Mouse (Mus musculus): ENCODE results near the gene Themis2.

The Themis2 gene

DNA sequence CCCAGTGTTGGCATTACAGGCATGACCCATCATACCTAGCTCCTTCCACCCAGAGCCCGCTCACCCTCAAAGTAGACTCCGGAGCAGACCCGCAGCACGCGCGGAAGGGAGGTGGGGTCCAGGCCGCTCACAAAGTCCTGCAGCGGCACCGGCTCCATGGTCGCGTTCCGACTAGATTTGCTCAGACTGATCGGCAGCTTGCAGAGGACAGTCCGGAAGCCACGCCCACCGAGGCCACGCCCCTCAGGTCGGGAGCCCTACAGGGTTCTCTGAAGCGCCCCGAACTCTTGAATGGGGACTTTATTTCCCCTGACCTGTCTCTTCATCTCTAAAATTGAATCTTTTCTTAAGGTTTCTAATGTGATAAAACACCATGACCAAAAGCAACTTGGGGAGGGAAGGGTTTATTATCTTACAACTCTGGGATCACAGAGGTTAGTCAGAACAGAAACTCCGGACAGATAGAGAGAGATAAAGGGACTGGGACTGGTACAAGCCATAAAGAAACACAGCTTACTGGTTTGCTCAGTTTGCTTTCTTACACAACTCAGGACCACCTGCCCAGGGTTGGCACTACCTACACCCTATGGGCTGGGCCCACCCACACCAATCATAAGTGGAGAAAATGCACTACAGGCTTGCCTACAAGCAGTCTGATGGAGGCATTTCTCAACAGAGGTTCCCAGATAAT lies at the start of gene Themis2:
Themis2 (minus strand) TSS at position 192 of the 691 bp plus-strand sequence.
- peak; percentile 90 for DNase-seq (ENCODE audit: low spot score)

DNA sequence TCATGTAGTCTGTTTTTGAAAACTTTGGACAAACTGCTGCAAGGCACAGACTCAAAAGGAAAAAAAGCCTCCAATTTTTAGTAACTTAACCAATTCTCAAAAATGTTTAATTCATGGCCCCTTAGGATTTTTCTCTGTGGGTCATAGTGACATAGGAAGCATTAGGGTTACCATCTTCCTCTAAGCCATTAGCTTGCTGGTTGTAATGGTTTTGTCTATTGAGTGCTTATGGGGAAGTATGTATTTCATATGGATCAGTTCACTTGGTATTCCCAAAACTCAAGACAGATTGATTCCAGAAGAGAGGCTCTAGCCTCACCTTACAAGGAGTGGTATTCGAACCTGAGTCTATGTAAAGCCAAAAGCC lies 47.5 kb upstream of the Themis2 start:
- no peak for DNase-seq (ENCODE audit: low spot score)

DNA sequence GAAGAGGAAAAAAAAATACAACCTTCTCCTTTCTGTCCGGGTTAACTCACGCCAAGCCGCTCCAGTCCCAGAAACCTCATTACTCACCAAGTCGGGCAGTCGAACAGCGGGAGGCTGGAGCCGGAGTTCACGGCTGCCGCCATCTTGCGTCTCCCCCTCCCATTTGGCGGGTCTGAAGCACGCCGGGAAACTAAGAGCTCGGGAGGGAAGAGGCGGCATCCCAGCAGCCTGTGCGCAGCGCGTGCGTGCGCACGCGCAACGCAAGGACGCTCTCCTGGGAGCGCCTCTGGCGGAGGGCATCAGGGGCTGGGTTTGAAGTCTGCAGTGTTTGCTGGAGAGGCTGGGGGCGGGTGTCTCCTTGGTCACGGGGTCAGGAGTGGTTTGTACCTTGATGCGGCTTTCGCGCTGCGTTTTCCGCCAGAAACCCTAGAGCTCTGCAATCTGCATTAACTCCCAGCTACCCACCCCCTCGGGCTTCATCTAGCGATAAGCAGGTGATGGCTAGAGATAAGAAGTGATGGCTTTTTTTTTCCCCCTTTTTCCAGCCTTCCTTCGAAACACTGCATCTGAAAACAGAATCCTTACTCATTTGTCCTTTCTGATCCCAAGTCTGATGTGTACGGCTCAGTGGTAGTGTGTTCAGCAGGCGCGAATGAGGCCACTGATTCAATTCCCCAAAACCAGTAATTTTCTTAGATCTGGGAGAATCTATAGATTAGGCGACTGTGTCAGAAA lies 47.0 kb upstream of the Themis2 start, which contains the start of gene Ppp1r8:
Ppp1r8 (minus strand) TSS at position 200 of the 735 bp plus-strand sequence.
- DNase-seq (ENCODE audit: low spot score): peak; percentile 94

DNA sequence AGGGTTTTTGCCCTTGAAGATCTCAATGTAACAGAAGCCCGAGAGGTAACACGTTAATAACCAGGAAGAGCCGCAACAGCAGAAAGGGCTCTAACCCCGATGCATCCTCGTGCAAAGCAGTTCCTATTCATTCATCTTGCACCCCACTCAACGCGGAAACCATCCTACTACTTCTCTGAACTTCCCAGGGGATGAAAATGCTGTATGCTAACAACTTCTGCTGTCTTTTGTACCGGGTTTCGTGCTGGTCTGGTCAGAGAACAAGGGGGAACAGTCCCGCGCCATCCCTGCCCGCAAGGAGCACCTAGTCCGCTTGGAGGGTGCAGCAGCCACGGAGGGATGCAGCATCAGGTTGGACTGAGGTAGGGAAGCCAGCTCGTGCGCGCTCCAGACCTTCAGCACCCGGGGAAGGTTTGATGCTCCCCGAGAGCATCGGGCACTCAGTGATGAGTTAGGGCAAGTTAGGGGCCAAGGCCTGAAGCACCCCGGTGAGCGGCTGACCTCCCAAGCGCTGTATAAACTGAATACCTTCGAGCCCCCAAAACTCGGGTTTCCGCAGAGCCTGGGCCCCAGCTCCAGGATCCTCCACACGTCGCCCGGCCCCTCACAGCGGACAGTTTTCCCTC lies 46.2 kb upstream of the Themis2 start:
- peak; percentile 44 for DNase-seq (ENCODE audit: low spot score)

DNA sequence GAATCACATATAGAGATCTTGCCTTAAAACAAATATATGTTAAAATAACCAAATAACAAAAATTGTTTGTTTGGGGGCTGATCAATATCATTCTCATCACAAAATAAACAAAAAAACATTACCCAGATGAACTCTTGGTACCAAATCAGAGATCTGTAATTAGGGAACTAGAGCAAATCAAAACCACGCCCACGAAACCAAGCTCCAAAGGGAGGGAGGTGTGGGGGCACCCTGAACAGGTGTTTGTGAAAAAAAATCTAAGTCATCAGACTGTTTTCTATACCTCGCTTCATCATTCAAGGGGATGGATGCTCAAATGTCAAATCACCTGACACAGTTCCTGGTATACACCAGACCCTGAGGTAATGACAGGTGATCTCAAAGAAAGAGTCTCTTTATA lies 45.3 kb upstream of the Themis2 start:
- no peak for DNase-seq (ENCODE audit: low spot score)

DNA sequence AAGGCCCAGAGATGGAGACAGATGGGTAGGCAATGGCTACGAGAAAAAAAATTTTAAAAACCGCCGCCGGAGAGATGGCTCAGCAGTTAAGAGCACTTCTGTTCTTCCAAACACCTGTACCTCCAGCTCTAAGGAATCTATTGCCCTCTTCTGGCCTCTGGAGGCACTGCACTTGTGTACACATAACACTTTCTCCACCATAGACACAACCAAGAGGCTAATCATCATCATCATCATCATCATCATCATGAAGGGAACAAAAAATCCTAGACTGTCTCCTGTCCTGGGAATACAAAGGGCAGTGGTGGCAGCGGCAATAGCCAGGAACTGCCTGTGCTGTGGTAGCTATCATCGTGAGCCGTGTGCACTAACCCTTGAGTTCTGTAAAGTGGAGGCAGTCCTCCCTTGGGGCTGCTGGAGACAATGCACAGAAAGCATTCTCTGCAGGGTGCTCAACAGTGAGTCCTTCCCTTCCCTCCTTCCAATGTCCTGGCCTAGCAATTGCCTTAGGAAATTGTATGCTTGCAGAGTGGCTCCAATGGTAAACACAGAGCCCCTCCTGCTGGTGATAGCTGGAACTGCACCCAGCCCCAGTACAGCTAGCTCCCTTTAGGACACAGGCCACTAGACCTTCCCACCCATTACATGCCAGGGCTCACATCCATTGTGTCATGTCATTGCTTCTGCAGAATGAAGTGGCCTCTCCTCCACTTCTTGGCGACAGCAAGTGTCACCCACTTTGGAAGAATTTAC lies 27.6 kb upstream of the Themis2 start:
- peak; percentile 77 for DNase-seq (ENCODE audit: low spot score)

DNA sequence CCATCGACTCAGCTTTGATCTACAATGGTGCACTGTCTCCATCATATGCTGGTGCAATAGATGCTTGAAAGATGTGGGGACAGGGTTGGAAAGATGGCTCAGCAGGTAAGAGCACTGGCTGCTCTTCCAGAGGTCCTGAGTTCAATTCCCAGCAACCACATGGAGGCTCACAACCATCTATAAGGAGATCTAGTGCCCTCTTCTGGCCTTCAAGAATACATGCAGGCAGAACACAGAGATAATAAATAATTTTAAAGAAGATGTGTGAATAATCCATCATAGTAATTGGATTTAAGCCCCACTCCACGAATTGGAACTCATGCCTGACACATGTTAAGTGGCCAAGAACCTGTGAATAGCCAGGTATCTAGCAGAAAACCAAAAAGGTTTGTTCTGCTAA lies 22.3 kb upstream of the Themis2 start:
- DNase-seq (ENCODE audit: low spot score): no peak

DNA sequence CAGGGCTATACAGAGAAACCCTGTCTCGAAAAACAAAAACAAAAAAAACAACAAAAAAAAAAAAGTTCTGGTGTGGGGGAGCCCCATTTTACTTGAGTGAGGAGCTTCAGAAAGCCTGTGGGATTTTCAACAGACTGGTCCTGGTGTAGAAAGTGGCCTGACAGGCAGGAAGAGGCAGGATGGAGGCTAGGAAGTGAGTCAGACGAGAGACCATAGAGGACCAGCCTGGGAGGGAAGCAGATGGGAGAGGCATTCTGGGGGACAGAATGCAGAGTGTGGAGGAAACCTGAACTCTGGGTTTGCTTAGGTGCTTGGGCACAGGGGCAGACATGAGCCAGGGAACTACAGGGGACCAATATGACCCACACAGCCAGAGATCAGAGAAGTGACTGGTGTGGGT lies 20.7 kb upstream of the Themis2 start:
- DNase-seq (ENCODE audit: low spot score): no peak

DNA sequence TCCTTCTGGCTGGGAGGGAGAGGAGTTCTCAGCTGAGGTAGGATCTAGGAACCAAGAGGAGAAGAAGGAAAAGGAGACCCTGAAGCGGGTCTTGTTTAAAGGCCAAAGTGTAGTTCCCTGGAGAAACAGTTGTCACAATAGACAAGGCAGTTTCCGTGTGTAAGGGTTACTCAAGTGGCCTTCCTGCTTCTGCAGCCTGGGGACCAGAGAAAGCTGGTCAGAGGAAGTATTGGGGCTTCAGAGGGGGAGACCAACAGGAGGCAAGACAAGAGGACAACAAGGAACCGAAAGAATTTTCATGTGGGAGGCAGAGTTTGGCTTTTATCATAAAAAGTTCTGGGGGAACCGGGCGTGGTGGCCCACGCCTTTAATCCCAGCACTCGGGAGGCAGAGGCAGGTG lies 20.2 kb upstream of the Themis2 start:
- no peak for DNase-seq (ENCODE audit: low spot score)

DNA sequence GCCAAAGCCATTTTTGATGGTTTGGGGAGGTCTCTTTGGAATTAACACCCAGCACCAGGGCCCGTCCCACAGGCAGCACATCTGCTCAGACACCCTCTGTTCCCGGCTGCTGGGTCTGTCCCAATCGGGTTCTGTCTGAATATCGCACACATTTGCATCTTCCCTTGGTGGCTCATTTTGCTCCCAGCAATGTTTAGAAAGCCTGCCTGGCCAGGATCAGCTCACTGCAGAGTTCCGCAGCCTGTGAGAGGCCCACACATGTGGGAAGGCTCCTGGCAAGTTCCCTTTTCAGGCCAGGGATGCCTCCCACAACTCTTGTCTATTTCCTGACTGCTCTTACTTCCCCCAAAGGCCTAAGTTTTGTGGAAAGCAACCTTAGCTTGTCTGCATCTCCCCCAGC lies 13.4 kb upstream of the Themis2 start:
- no peak for DNase-seq (ENCODE audit: low spot score)

DNA sequence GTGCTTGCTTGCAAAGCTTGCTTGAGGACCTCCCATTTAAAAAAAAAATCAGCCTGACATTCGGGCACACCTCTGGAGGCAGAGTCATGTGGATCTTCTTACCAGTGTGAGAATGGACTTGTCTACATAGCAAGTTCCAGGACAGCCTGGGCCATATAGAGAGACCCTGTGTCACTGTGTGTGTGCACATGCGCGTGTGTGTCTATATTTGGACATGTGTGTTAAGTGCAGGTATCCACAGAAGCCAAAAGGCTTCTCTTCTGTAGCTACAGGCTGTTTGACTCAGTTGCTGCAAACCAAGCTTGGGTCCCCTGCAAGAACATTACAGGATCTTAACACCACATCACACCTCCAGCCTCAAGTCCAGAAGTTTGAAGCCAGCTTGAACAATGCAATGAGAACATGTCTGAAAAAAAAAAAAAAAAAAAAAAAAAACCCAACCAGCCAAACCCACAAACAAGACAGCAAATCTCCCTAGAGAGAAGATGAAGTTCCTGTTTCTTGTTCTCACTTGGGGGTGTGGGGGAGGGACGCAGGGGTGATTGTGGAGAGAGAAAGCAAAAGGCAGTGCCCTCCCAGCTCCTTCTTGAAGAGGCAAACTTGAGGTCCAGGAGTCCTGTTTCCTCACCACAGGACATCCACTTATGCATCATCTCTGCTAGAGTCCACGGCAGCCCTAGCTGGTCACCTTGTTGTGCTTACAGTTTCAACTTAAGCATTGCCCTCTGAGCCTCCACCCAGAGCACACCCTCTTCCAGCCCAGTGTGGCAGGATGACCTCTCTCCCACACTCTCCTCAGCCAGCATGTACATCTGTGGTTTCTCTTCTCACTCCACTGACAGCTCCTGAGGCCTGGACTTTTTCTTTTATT lies 11.8 kb upstream of the Themis2 start:
- no peak for DNase-seq (ENCODE audit: low spot score)

DNA sequence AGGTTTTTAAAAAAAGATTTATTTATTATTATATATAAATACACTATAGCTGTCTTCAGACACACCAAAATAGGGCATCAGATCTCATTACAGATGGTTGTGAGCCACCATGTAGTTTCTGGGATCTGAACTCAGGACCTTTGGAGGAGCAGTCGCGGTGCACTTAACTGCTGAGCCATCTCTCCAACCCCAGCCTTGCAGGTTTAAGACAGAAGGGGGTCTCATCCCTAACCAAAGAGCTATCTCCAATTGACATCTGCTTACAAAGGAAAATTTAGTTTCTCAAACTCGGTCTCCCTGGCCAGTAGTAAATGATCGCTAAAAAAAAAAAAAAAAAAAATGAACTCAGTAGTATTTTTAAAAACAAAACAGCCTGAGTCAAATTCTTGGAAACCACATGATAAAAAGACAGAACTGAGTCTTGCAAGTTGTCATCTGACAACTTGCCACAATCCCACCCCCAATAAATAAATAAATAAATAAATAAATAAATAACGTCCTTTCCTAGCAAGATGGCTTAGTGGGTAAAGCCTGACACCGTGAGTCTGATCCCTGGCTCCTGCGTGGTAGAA lies 10.5 kb upstream of the Themis2 start:
- DNase-seq (ENCODE audit: low spot score): no peak

DNA sequence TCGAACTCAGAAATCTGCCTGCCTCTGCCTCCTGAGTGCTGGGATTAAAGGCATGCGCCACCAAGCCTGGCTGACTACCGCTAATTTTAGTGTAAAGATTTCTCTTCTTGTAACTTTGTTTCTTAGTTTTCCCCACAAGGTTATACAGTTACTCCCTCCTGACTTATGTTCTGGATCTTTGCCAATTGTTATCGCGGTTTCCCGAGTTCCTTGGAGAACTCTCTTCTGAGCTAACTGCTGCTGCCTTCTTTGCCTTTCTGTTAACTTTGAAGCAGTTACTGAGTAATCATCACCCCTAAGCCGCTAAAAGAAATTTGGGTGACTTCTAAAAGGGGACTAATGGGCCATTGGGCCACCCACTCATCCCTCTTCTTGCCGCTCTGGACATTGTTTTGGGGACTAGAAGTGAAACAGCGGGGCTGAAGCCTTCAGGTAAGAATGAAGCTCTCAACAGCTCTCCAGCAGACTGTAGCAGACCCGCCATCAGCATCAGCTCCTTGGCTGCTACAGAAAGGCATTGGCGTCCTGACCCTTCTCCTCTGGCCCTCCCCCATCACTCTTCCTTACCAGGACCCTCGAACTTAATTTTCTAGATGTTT lies 9.5 kb upstream of the Themis2 start:
- DNase-seq (ENCODE audit: low spot score): no peak

DNA sequence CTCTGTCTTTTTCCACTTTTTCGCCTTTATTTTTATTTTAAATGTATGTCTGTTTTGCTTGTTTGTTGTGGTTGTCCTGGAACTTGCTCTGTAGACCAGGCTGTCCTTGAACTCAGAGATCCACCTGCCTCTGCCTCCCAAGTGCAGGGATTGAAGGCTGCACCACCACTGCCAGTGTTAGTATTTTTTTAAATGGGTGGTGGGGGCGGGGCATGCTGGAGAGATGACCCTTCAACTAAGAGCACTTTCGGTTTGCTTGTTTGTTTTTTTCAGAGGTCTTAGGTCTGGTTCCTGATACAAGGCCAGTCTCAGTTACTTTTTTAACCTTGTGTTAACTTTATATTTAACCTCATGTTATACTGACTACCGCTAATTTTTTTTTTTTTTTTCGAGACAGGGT lies 9.0 kb upstream of the Themis2 start:
- no peak for DNase-seq (ENCODE audit: low spot score)

DNA sequence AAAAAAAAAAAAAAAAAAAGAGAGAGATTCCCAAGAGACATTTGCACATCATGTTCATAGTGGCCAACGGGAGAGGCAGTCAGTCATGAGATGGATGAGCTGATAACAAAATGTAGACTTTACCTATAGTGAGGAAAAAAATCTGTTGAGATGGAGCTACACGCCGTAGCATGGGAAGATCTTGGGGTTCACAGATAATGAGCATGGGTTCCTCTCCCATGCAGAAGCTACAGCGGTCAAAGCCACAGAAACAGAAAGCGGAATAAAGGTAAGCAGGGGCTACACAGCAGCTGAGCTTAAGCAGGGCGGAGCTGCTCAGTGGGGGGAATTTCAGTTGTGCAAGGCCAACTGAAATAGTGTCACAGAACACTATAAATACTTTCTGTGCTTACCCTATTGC lies 8.1 kb upstream of the Themis2 start:
- DNase-seq (ENCODE audit: low spot score): no peak

DNA sequence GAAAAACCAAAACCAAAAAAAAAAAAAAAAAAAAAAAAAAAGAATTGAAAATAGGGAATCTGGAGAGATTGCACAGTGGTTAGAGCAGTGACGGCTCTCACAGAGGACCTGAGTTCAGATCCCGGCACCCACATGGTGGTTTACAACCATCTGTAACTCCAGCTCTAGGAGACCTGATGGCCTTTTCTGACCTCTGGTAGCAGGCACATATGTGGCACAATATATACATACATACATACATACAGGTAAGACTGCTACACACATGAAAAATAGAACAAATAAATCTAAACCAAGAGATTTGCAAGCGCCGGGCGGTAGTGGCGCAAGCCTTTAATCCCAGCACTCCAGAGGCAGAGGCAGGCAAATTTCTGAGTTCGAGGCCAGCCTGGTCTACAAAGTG lies 7.7 kb upstream of the Themis2 start:
- DNase-seq (ENCODE audit: low spot score): no peak

DNA sequence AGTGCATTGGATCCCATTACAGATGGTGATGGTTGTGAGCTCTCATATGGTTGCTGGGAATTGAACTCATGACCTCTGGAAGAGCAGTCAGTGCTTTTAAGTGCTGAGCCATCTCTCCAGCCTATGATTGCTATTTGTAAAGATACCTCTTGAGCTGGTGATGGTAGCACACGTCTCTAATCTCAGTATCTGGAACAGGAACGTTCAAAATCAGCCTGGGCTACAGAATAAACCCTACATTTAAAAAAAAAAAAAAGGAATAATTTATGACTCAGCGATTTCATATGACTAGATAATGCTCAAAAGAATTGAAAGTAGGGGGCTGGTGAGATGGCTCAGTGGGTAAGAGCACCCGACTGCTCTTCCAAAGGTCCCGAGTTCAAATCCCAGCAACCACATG lies 7.0 kb upstream of the Themis2 start:
- no peak for DNase-seq (ENCODE audit: low spot score)

DNA sequence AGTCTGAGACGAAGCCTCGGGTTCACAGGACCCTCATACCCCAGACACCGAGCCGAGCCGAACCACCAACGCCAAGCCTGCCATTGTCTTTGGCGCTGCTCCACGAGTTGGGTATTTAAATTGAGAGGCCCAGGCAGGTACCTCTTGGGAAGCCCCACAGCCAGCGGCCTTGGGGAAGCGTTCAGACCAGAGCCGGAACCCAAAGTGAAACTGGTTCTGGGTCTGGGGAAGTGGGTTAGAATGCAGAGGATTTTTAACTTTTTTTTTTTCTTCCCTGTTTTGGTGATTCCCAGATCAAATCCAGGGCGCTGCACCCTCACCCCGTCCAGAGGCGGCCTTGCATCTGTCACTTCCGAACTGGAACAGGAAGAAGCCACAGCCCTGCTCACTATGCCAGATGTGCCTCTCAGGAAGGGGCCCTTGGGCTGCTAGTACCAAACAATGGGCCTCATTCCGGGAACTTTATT lies 6.0 kb upstream of the Themis2 start:
- no peak for DNase-seq (ENCODE audit: low spot score)

DNA sequence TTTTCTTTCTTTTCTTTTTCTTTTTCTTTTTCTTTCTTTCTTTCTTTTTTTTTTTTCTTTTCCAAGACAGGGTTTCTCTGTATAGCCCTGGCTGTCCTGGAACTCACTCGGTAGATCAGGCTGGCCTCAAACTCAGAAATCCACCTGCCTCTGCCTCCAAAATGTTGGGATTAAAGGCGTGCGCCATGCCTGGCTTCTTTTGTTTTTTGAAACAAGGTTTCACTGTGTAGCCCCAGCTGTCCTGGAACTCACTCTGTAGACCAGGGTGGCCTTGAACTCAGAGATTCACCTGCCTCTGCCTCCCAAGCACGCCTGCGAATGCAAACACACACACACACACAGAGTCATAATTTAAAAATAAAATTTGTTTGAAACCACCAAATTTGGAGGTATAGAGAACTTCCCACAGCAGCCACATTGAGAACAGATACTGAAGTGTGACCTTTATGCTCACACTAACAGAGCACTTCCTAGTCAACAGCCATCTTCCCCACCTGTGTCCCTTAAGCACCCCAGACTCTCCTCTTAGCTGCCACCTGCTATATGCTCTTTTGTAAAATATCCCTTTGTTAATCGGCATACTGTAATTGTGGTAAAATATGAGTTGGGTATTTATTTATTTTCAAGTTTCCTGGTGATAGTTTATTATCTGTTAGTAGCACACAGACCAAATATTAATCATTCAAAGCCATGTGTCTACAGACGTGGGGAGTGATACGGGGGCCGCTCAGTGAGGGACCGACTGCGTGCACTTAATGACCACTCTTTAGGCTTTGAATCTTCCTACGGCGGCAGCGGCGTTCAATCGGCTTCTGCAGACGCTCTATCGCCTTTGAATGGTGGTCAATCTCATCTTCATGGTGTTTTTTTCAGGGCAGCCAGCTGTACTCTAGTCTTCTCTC lies 5.2 kb upstream of the Themis2 start:
- no peak for DNase-seq (ENCODE audit: low spot score)

DNA sequence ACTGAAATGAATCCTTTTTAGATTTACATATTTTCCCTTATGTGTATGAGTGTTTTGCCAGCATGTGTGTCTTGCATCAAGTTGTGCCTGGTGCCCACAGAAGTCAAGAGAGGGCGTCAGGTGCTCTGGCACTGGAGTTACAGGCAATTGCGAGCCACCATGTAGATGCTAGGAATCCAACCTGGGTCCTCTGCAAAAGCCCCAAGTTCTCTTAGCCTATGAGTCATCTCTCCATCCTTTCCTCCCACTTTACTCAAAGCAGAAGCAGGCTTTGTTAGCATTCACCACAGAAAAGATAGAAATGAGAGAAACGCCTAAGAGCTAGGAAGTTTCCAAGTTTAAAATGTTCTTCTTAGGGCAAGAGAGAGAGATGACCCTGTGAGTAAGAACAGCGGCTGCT lies 3.7 kb upstream of the Themis2 start:
- DNase-seq (ENCODE audit: low spot score): no peak

Measured in embryo, embryonic 10 days (tissue).